Mouse (Mus musculus): Measurements from ENCODE around the gene Slc50a1.
A peak's percentile ranks its signal among the peaks of the same experiment; 100 is the strongest.

DNA sequence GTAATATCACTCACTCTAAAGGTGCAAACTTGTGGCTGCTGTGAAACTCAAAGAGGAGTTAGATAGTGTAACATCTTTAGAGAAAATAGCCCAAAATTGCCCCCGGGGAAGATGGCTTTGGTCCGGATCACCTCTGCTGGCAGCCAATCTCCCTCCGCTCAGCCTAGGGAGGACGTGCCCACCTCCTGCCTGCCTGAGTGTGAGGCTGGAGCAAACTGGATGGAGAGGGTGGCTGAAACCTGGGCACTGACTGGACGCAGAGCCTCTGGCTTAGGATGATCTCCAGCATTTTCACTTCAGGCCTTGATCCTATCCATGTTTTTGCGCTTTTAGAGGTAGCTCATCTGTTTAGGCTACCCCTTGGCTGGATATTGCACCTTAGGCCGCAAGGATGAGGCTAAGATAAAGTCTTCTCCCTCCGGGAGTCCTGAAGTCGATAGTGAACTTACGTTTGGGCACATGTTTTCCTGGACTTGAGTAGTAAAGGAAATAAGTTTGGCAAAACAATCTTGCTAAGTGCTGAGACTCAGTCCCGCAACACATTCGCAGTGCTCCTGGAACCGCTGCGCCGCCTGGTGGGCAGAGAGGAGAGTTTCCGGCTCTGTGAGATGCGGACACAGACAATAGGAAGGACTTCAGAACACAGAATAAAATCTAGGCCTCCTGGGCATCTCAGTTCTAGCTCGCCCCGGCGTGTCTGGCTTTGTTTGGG lies 11.4 kb upstream of the Slc50a1 start:
- TF ChIP-seq CTCF (IDR thresholded peaks at IDR 0.05; ENCODE audit: low read depth) = peak; percentile 96
- no peak for TF ChIP-seq EP300 (optimal IDR thresholded peaks at IDR 0.05)
